Mouse (Mus musculus): ENCODE data around the gene Leng1. TPM values are rescaled to one million over a fixed set of nuclear protein-coding genes. Genes with fewer than 3 reads are reported as not detected.

The Leng1 gene
- polyA plus RNA-seq, 1 experiment from 2014 or later = 18.5 TPM

- no peak overlapping the region for H3K27ac ChIP-seq
- ATAC-seq (replicated peaks; ENCODE audit: low FRiP score, low read depth) (no peak; the same call in 1 of the 2 replicates), DNase-seq (ENCODE audit: low spot score) (no peak)
- H3K9me3 ChIP-seq (replicated peaks; ENCODE audit: low read length) = no peaks in the 10 kb centered on the region
- peak overlapping the region; percentile 66 for H3K4me3 ChIP-seq (replicated peaks; ENCODE audit: low read depth, low read length)
- H3K36me3 ChIP-seq (ENCODE audit: insufficient read depth, low read length) = 0 out of 2 replicates have a peak, but pooled peaks cover 16% of the 10 kb centered on the region
- no peaks in the 10 kb centered on the region for H3K27me3 ChIP-seq (ENCODE audit: insufficient read depth, low read length)
- no peak for TF ChIP-seq CTCF (IDR thresholded peaks at IDR 0.05; ENCODE audit: low read depth)
- peak overlapping the region; percentile 77 for H3K9ac ChIP-seq (ENCODE audit: low read depth, low read length)
- WGBS = 36% methylated on average over 4 of the region's 4 CpGs
- peaks cover 8% of the 10 kb centered on the region for H3K4me1 ChIP-seq (replicated peaks; ENCODE audit: insufficient read depth, low read length)
- H3K4me2 ChIP-seq (ENCODE audit: low read length) = peak overlapping the region; percentile 93
Observed at GRCm38 (mm10) chr7:3629030-3629429, 36.6 kb downstream of the Leng1 start.

GRCm38 (mm10) chr7:3617242-3617995, 48.2 kb downstream of the Leng1 start, which contains the start of gene Ndufa3:
Ndufa3 (plus strand) TSS chr7:3617373.
- Histone ChIP-seq H3K4me3 (replicated peaks; ENCODE audit: low read depth, low read length) (peak within 1 kb of the TSS; percentile 89), H3K4me2 (ENCODE audit: low read length) (peak within 1 kb of the TSS; percentile 60), H3K9ac (ENCODE audit: low read depth, low read length) (peak within 1 kb of the TSS; percentile 79), H3K9me3 (replicated peaks; ENCODE audit: low read length) (no peaks in the 10 kb centered on the region), H3K4me1 (replicated peaks; ENCODE audit: insufficient read depth, low read length) (no peaks in the 10 kb centered on the region), H3K27ac (peak within 1 kb of the TSS; percentile 81), H3K27me3 (ENCODE audit: insufficient read depth, low read length) (no peaks in the 10 kb centered on the region), H3K36me3 (ENCODE audit: insufficient read depth, low read length) (peaks cover 27% of the 10 kb centered on the region)
- DNase-seq (ENCODE audit: low spot score) (peak; percentile 95), ATAC-seq (replicated peaks; ENCODE audit: low FRiP score, low read depth) (peak; percentile 96)
- TF ChIP-seq CTCF (IDR thresholded peaks at IDR 0.05; ENCODE audit: low read depth) = no peak
- 2% methylated on average over 30 of the region's 32 CpGs for WGBS

GRCm38 (mm10) chr7:3616389-3617241, 49.0 kb downstream of the Leng1 start:
- Histone ChIP-seq H3K4me1 (replicated peaks; ENCODE audit: insufficient read depth, low read length) (no peaks in the 10 kb centered on the region), H3K27me3 (ENCODE audit: insufficient read depth, low read length) (no peaks in the 10 kb centered on the region), H3K36me3 (ENCODE audit: insufficient read depth, low read length) (peaks cover 21% of the 10 kb centered on the region), H3K27ac (no peak overlapping the region), H3K4me2 (ENCODE audit: low read length) (peak overlapping the region; percentile 60; the same call in 1 of the 2 replicates), H3K9me3 (replicated peaks; ENCODE audit: low read length) (no peaks in the 10 kb centered on the region), H3K9ac (ENCODE audit: low read depth, low read length) (no peak overlapping the region), H3K4me3 (replicated peaks; ENCODE audit: low read depth, low read length) (peak overlapping the region; percentile 89)
- DNase-seq (ENCODE audit: low spot score) = no peak
- peak; percentile 72 for TF ChIP-seq CTCF (IDR thresholded peaks at IDR 0.05; ENCODE audit: low read depth)
- peak; percentile 11; the same call in 1 of the 2 replicates for ATAC-seq (replicated peaks; ENCODE audit: low FRiP score, low read depth)
- WGBS = 31% methylated on average over 6 of the region's 6 CpGs

- H3K4me2 ChIP-seq (ENCODE audit: low read length) = peak within 1 kb of the TSS; percentile 60; the same call in 1 of the 2 replicates
- DNase-seq (ENCODE audit: low spot score) (no peak), ATAC-seq (replicated peaks; ENCODE audit: low FRiP score, low read depth) (no peak)
- no peak within 1 kb of the TSS for H3K9ac ChIP-seq (ENCODE audit: low read depth, low read length)
- no peak within 1 kb of the TSS for H3K27ac ChIP-seq
- WGBS = 79% methylated on average over 4 of the region's 4 CpGs
- no peaks in the 10 kb centered on the region for H3K27me3 ChIP-seq (ENCODE audit: insufficient read depth, low read length)
- peak within 1 kb of the TSS; percentile 89; the same call in 1 of the 2 replicates for H3K4me3 ChIP-seq (replicated peaks; ENCODE audit: low read depth, low read length)
- H3K4me1 ChIP-seq (replicated peaks; ENCODE audit: insufficient read depth, low read length) = no peaks in the 10 kb centered on the region
- H3K36me3 ChIP-seq (ENCODE audit: insufficient read depth, low read length) = peaks cover 19% of the 10 kb centered on the region
- no peaks in the 10 kb centered on the region for H3K9me3 ChIP-seq (replicated peaks; ENCODE audit: low read length)
- no peak for TF ChIP-seq CTCF (IDR thresholded peaks at IDR 0.05; ENCODE audit: low read depth)
Observed at GRCm38 (mm10) chr7:3616057-3616388, 49.6 kb downstream of the Leng1 start, which contains the start of gene Oscar. Oscar (minus strand) TSS chr7:3616157.

- H3K4me3 ChIP-seq (replicated peaks; ENCODE audit: low read depth, low read length) = no peak overlapping the region
- no peaks in the 10 kb centered on the region for H3K4me1 ChIP-seq (replicated peaks; ENCODE audit: insufficient read depth, low read length)
- no peaks in the 10 kb centered on the region for H3K9me3 ChIP-seq (replicated peaks; ENCODE audit: low read length)
- ATAC-seq (replicated peaks; ENCODE audit: low FRiP score, low read depth) (no peak), DNase-seq (ENCODE audit: low spot score) (no peak)
- TF ChIP-seq CTCF (IDR thresholded peaks at IDR 0.05; ENCODE audit: low read depth) = no peak
- no peak overlapping the region for H3K4me2 ChIP-seq (ENCODE audit: low read length)
- no peak overlapping the region for H3K9ac ChIP-seq (ENCODE audit: low read depth, low read length)
- H3K36me3 ChIP-seq (ENCODE audit: insufficient read depth, low read length) = 0 out of 2 replicates have a peak, but pooled peaks cover 4% of the 10 kb centered on the region
- WGBS = 75% methylated on average over 3 of the region's 3 CpGs
- H3K27ac ChIP-seq = no peak overlapping the region
- H3K27me3 ChIP-seq (ENCODE audit: insufficient read depth, low read length) = no peaks in the 10 kb centered on the region
Observed at GRCm38 (mm10) chr7:3614021-3614420, 51.6 kb downstream of the Leng1 start.

GRCm38 (mm10) chr7:3611006-3611405, 54.6 kb downstream of the Leng1 start:
- H3K9ac ChIP-seq (ENCODE audit: low read depth, low read length) = no peak overlapping the region
- ATAC-seq (replicated peaks; ENCODE audit: low FRiP score, low read depth) (no peak), DNase-seq (ENCODE audit: low spot score) (no peak)
- H3K27ac ChIP-seq = no peak overlapping the region
- H3K9me3 ChIP-seq (replicated peaks; ENCODE audit: low read length) = no peaks in the 10 kb centered on the region
- no peaks in the 10 kb centered on the region for H3K36me3 ChIP-seq (ENCODE audit: insufficient read depth, low read length)
- H3K4me3 ChIP-seq (replicated peaks; ENCODE audit: low read depth, low read length) = no peak overlapping the region
- H3K4me2 ChIP-seq (ENCODE audit: low read length) = no peak overlapping the region
- no peaks in the 10 kb centered on the region for H3K27me3 ChIP-seq (ENCODE audit: insufficient read depth, low read length)
- 91% methylated on average over 13 of the region's 13 CpGs for WGBS
- TF ChIP-seq CTCF (IDR thresholded peaks at IDR 0.05; ENCODE audit: low read depth) = no peak
- H3K4me1 ChIP-seq (replicated peaks; ENCODE audit: insufficient read depth, low read length) = no peaks in the 10 kb centered on the region

Data from kidney, postnatal 0 days (tissue).